Mouse (Mus musculus): ENCODE measurements around the gene Gm9639. TPM values are rescaled to one million over a fixed set of nuclear protein-coding genes. Genes with fewer than 3 reads are reported as not detected.

The Gm9639 gene
- total and polyA plus RNA-seq, 3 experiments, result not detected

DNA sequence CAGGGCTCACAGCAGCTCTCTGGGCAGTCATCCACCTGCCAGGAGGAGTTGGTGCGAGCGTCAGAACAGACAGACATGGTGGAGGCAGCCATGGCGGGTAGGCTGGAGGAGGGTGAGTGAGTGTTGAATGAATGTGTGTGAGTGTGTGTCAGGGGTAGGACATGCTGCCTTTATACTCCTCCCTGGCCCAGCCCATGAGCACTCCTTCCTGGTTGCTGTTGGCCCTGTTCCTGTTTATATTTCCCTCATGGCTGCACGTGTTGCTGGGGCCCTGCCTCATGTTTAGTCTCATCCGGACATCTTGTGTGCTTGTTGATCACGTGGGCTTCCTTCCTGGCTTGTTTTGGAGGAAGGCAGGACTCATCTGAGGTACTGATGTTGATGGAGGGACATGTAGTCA, 32.1 kb upstream of the Gm9639 start, which contains the start of gene Krtap10-4:
Gene Krtap10-4 (minus strand): TSS at position 145 of the 400 bp plus-strand sequence.
- Histone ChIP-seq H3K27ac (ENCODE audit: control insufficient read depth, low read depth, low read length) (no peak within 1 kb of the TSS), H3K36me3 (ENCODE audit: control insufficient read depth in 1 of 2, insufficient read depth in 2 of 2, low read length in 2 of 2) (no peaks in the 10 kb centered on the region), H3K27me3 (ENCODE audit: control insufficient read depth in 1 of 2, insufficient read depth in 2 of 2, low read length in 2 of 2) (peaks cover 0 to 4% of the 10 kb centered on the region in 2 experiments; a peak in 2 of 4 replicates), H3K9ac (ENCODE audit: control insufficient read depth, low read depth, low read length, poor library complexity, severe bottlenecking) (no peak within 1 kb of the TSS), H3K79me2 (ENCODE audit: control insufficient read depth, insufficient read depth, low read length, poor library complexity) (no peaks in the 10 kb centered on the region), H3K4me1 (ENCODE audit: control insufficient read depth in 1 of 2, insufficient read depth in 2 of 2, low read length in 2 of 2) (no peaks in the 10 kb centered on the region), H3K9me3 (replicated peaks; ENCODE audit: insufficient read depth, low read length) (no peaks in the 10 kb centered on the region), H3K4me3 (ENCODE audit: control insufficient read depth in 1 of 2, insufficient read depth in 1 of 2, low read depth in 2 of 2, low read length in 2 of 2) (no peak within 1 kb of the TSS)
- TF ChIP-seq TAL1 (IDR thresholded peaks at IDR 0.05; ENCODE audit: low read length) (no peak), UBTF (IDR thresholded peaks at IDR 0.05; ENCODE audit: borderline replicate concordance, insufficient read depth, low read depth, low read length) (no peak), ETS1 (IDR thresholded peaks at IDR 0.05; ENCODE audit: low read depth, low read length) (no peak), ZNF384 (IDR thresholded peaks at IDR 0.05; ENCODE audit: low read depth, low read length) (no peak)
- DNase-seq (ENCODE audit: low read depth, low spot score), result no peak

DNA sequence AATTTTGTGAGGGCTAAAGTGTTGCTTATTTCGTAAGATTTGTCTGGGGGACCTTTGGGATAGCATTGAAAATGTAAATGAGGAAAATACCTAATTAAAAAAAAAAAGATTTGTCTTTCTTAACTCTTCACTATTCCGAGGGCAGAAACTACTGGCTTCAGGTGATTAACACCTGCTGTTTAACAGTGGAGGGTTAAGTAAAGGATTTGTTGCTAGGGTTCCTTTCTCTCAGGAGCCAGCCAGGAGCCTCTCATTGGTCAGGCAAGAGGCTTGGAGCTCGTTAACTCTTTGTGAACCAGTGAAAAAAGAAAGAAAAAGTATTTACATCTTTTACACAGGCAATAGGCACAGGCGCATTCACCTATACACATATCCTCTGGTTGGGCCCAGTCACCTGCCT, 24.3 kb upstream of the Gm9639 start:
- Histone ChIP-seq H3K36me3 (ENCODE audit: control insufficient read depth in 1 of 2, insufficient read depth in 2 of 2, low read length in 2 of 2) (no peaks in the 10 kb centered on the region), H3K9ac (ENCODE audit: control insufficient read depth, low read depth, low read length, poor library complexity, severe bottlenecking) (no peak overlapping the region), H3K27me3 (ENCODE audit: control insufficient read depth in 1 of 2, insufficient read depth in 2 of 2, low read length in 2 of 2) (no peaks in the 10 kb centered on the region), H3K4me1 (ENCODE audit: control insufficient read depth in 1 of 2, insufficient read depth in 2 of 2, low read length in 2 of 2) (peaks cover 0 to 7% of the 10 kb centered on the region in 2 experiments; a peak in 2 of 4 replicates), H3K79me2 (ENCODE audit: control insufficient read depth, insufficient read depth, low read length, poor library complexity) (no peaks in the 10 kb centered on the region), H3K9me3 (replicated peaks; ENCODE audit: insufficient read depth, low read length) (no peaks in the 10 kb centered on the region), H3K27ac (ENCODE audit: control insufficient read depth, low read depth, low read length) (no peak overlapping the region), H3K4me3 (ENCODE audit: control insufficient read depth in 1 of 2, insufficient read depth in 1 of 2, low read depth in 2 of 2, low read length in 2 of 2) (no peak overlapping the region)
- DNase-seq (ENCODE audit: low read depth, low spot score), result no peak
- TF ChIP-seq MAZ (IDR thresholded peaks at IDR 0.05; ENCODE audit: low read depth, low read length) (no peak), SMC3 (IDR thresholded peaks at IDR 0.05; ENCODE audit: low read depth, low read length) (no peak), ZMIZ1 (IDR thresholded peaks at IDR 0.05; ENCODE audit: low read depth, low read length) (no peak), ZKSCAN1 (IDR thresholded peaks at IDR 0.05; ENCODE audit: low read depth, low read length) (no peak), POLR2AphosphoS5 (IDR thresholded peaks at IDR 0.05; ENCODE audit: borderline replicate concordance, low read depth, low read length) (no peak), TAL1 (IDR thresholded peaks at IDR 0.05; ENCODE audit: low read length) (no peak), MEF2A (IDR thresholded peaks at IDR 0.05; ENCODE audit: extremely low read depth, insufficient replicate concordance, low read depth, low read length, poor library complexity, severe bottlenecking) (no peak), GATA1 (IDR thresholded peaks at IDR 0.05; ENCODE audit: low read depth, low read length) (no peak), GABPA (IDR thresholded peaks at IDR 0.05; ENCODE audit: low read depth, low read length) (no peak), ELF1 (IDR thresholded peaks at IDR 0.05; ENCODE audit: low read depth, low read length) (no peak), SIN3A (IDR thresholded peaks at IDR 0.05; ENCODE audit: low read length) (no peak), EP300 (IDR thresholded peaks at IDR 0.05; ENCODE audit: low read depth in 1 of 2, low read length in 2 of 2) (no peak), ZC3H11A (IDR thresholded peaks at IDR 0.05; ENCODE audit: low read depth, low read length) (no peak), POLR2AphosphoS2 (IDR thresholded peaks at IDR 0.05; ENCODE audit: low read length) (no peak), BHLHE40 (IDR thresholded peaks at IDR 0.05; ENCODE audit: borderline replicate concordance, low read depth, low read length) (no peak), RAD21 (IDR thresholded peaks at IDR 0.05; ENCODE audit: low read depth, low read length) (no peak)
